Mouse (Mus musculus) heart, postnatal 14 days (tissue): Measurements from ENCODE around the gene Tchp. TPM values are rescaled to one million over a fixed set of nuclear protein-coding genes. Genes with fewer than 3 reads are reported as not detected.

Source experiments
- DNase-seq, 2 experiments: peaks; one replicate each; pipeline ENCODE4 v3.0.0; 2021 to 2022
- intact Hi-C: fragments of 180-260 bp; cut with DNase I; formaldehyde crosslinking; loops from one replicate; pipeline ENCODE4 v1.15.1; 2025
- microRNA-seq, 2 experiments: library from miRNA; unstranded; fragments of <30 nt; microRNA quantifications; one replicate each; pipeline ENCODE4 v1.2.0; 2021 to 2022
- total RNA-seq, 2 experiments: library from RNA; stranded (reverse); gene quantifications; 2 replicates each; pipeline ENCODE4 v1.2.3; 2021

Gene Tchp
- total RNA-seq, 2 experiments from 2014 or later: 4.7 to 5.3 TPM

GRCm38 (mm10) chr5:114769786-114770185 lies 62.2 kb downstream of the Tchp start:
- DNase-seq: no peak
- intact Hi-C loops: loop anchor here (5.0 kb wide), 1 partner anchor 32 kb away; no protein-coding TSS in a partner anchor

GRCm38 (mm10) chr5:114771796-114772195 lies 64.2 kb downstream of the Tchp start:
- intact Hi-C loops: loop anchor here (2.0 to 5.0 kb wide), 2 partner anchors 34 to 65 kb away; partner anchors contain the start of gene Tchp
- no peak for DNase-seq

Small RNA genes within 50 kb of the gene (microRNA-seq; reads per million reads assigned to microRNA genes)
- 0.27 to 0.36 reads per million in 2 experiments for gene Mir7028

Other genes with a start within 250 kb of the Tchp start
- gene Fam222a, start 139.7 kb upstream of the Tchp start, total RNA-seq: 1 to 10 TPM; 3.2 to 5.4 TPM
- 1 to 10 TPM; 5.8 to 5.9 TPM for gene Trpv4, start 49.3 kb upstream of the Tchp start, total RNA-seq
- gene Gltp, start 16.8 kb upstream of the Tchp start, total RNA-seq: 10 to 100 TPM; 17.1 to 18.8 TPM
- gene Ankrd13a, start 66.9 kb downstream of the Tchp start, total RNA-seq: 10 to 100 TPM; 45.7 to 46.5 TPM
- 10 to 100 TPM; 42.4 to 44.8 TPM for gene Git2, start 67.8 kb downstream of the Tchp start, total RNA-seq
- 10 to 100 TPM in 1 of 2 experiments, 1 to 10 TPM in 1; 8.6 to 12.3 TPM for gene 1500011B03Rik, start 115.7 kb downstream of the Tchp start, total RNA-seq
- gene 4930519G04Rik, start 145.9 kb downstream of the Tchp start, total RNA-seq: not detected
- not detected for gene Gm9936, start 150.9 kb downstream of the Tchp start, total RNA-seq
- gene Oasl2, start 189.2 kb downstream of the Tchp start, total RNA-seq: 1 to 10 TPM; 5.1 to 5.3 TPM
- gene Oasl1, start 215.5 kb downstream of the Tchp start, total RNA-seq: under 1 TPM in 1 of 2 experiments, not detected in 1; 0.83 TPM
- gene 2210016L21Rik, start 234.4 kb downstream of the Tchp start, total RNA-seq: 10 to 100 TPM; 28.6 to 31.2 TPM